10 mouse cellular contexts compared by ENCODE assay signal in genomic region chr17:83988165-83988564, GRCm38 (mm10).
DNase-seq lines count a peak whose midpoint lies in the region; ATAC-seq and TF ChIP-seq lines count a peak whose summit lies in the region.
"Had no signal": no experiment of that assay in that cellular context is flagged by ENCODE, and none has a peak within 500 bp of the region (broad histone marks: within the 10 kb centered on the region; RNA-seq: fewer than 3 reads in every experiment).

No protein-coding gene starts in this region.

- H3K4me3 ChIP-seq in heart, postnatal 0 days (ENCODE audit: low read depth, low read length) = no peak overlapping the region
- H3K4me3 ChIP-seq in heart, embryonic 12.5 days = no peak overlapping the region
- no peak overlapping the region for H3K4me3 ChIP-seq in lung, embryonic 16.5 days (ENCODE audit: low read length)
- no peak overlapping the region for H3K4me3 ChIP-seq in embryonic facial prominence, embryonic 15.5 days (replicated peaks)
- H3K4me3 ChIP-seq in myocyte = no peak overlapping the region
- H3K4me3 ChIP-seq: forebrain, embryonic 13.5 days had no signal

- no peaks in the 10 kb centered on the region for H3K27me3 ChIP-seq in heart, postnatal 0 days (ENCODE audit: control insufficient read depth, insufficient read depth, low read length)
- no peaks in the 10 kb centered on the region for H3K27me3 ChIP-seq in heart, embryonic 12.5 days (replicated peaks)
- H3K27me3 ChIP-seq in lung, embryonic 16.5 days (ENCODE audit: control insufficient read depth, insufficient read depth, low read depth, low read length) = no peaks in the 10 kb centered on the region
- no peaks in the 10 kb centered on the region for H3K27me3 ChIP-seq in embryonic facial prominence, embryonic 15.5 days
- no peaks in the 10 kb centered on the region for H3K27me3 ChIP-seq in myocyte (ENCODE audit: control insufficient read depth, insufficient read depth, insufficient read length)
- H3K27me3 ChIP-seq: forebrain, embryonic 13.5 days had no signal

- 69% methylated on average over 5 of the region's 5 CpGs for WGBS in heart, postnatal 0 days
- WGBS in heart, embryonic 12.5 days = 71% methylated on average over 5 of the region's 5 CpGs
- WGBS in lung, embryonic 16.5 days = 67% methylated on average over 5 of the region's 5 CpGs
- WGBS in embryonic facial prominence, embryonic 15.5 days = 85% methylated on average over 5 of the region's 5 CpGs

- TF ChIP-seq CTCF in heart, postnatal 0 days (IDR thresholded peaks at IDR 0.05; ENCODE audit: low read depth) = no peak

- no peak for DNase-seq in heart, postnatal 0 days (ENCODE audit: low spot score)
- no peak for DNase-seq in lung, postnatal 10 days
- DNase-seq: cerebellum, postnatal 14 days had no signal

- H3K79me2 ChIP-seq in myocyte (ENCODE audit: control insufficient read depth, insufficient read depth) = no peaks in the 10 kb centered on the region

- no peak for ATAC-seq in heart, postnatal 0 days (ENCODE audit: insufficient read depth, low read depth)
- no peak for ATAC-seq in heart, embryonic 12.5 days (ENCODE audit: insufficient number of reproducible peaks, low FRiP score)
- no peak for ATAC-seq in lung, embryonic 16.5 days (ENCODE audit: low read depth)
- ATAC-seq in embryonic facial prominence, embryonic 15.5 days (ENCODE audit: insufficient number of reproducible peaks, low FRiP score, low TSS enrichment, low read depth) = no peak
- no peak for ATAC-seq in monocyte, adult 5-6 weeks (replicated peaks; ENCODE audit: insufficient number of reproducible peaks, low FRiP score, low TSS enrichment, poor library complexity, severe bottlenecking)
- ATAC-seq: activated CD4-positive, CD25-positive, alpha-beta regulatory T cell, adult 4 months; forebrain, embryonic 13.5 days had no signal

- H3K4me2 ChIP-seq in heart, postnatal 0 days (ENCODE audit: low read depth, low read length) = no peak overlapping the region
- no peak overlapping the region for H3K4me2 ChIP-seq in heart, embryonic 12.5 days
- no peak overlapping the region for H3K4me2 ChIP-seq in lung, embryonic 16.5 days (ENCODE audit: low read depth, low read length)
- H3K4me2 ChIP-seq in embryonic facial prominence, embryonic 15.5 days (replicated peaks) = no peak overlapping the region
- H3K4me2 ChIP-seq in myocyte (ENCODE audit: low read depth) = peak overlapping the region; percentile 21
- H3K4me2 ChIP-seq: forebrain, embryonic 13.5 days had no signal

- peaks cover 32% of the 10 kb centered on the region for H3K4me1 ChIP-seq in heart, postnatal 0 days (ENCODE audit: control insufficient read depth, insufficient read depth)
- peaks cover 55% of the 10 kb centered on the region for H3K4me1 ChIP-seq in heart, embryonic 12.5 days (replicated peaks)
- peaks cover 84% of the 10 kb centered on the region for H3K4me1 ChIP-seq in lung, embryonic 16.5 days (replicated peaks; ENCODE audit: control insufficient read depth, insufficient read depth, low read length)
- H3K4me1 ChIP-seq in embryonic facial prominence, embryonic 15.5 days = peaks cover 79% of the 10 kb centered on the region

- H3ac ChIP-seq in myocyte (ENCODE audit: control insufficient read depth, insufficient read length) = no peak overlapping the region

- TF ChIP-seq EP300 in heart, postnatal 0 days (IDR thresholded peaks at IDR 0.05; ENCODE audit: low read depth) = no peak

- H3K9me3 ChIP-seq in heart, postnatal 0 days (replicated peaks; ENCODE audit: control insufficient read depth, low read length) = no peaks in the 10 kb centered on the region
- H3K9me3 ChIP-seq in heart, embryonic 12.5 days (replicated peaks) = no peaks in the 10 kb centered on the region
- no peaks in the 10 kb centered on the region for H3K9me3 ChIP-seq in lung, embryonic 16.5 days (ENCODE audit: control insufficient read depth, low read length)
- H3K9me3 ChIP-seq in embryonic facial prominence, embryonic 15.5 days (replicated peaks) = no peaks in the 10 kb centered on the region
- H3K9me3 ChIP-seq: forebrain, embryonic 13.5 days had no signal

- no peak for TF ChIP-seq POLR2A in myocyte (IDR thresholded peaks at IDR 0.05; ENCODE audit: insufficient read length, low read depth)

- H3K36me3 ChIP-seq in heart, postnatal 0 days (replicated peaks; ENCODE audit: control insufficient read depth, insufficient read depth, low read length) = no peaks in the 10 kb centered on the region
- no peaks in the 10 kb centered on the region for H3K36me3 ChIP-seq in heart, embryonic 12.5 days
- no peaks in the 10 kb centered on the region for H3K36me3 ChIP-seq in lung, embryonic 16.5 days (ENCODE audit: control insufficient read depth, insufficient read depth, low read length)
- no peaks in the 10 kb centered on the region for H3K36me3 ChIP-seq in embryonic facial prominence, embryonic 15.5 days
- no peaks in the 10 kb centered on the region for H3K36me3 ChIP-seq in myocyte (ENCODE audit: control insufficient read depth, insufficient read depth)

- peak overlapping the region; percentile 76; the same call in 1 of the 2 replicates for H3K27ac ChIP-seq in heart, postnatal 0 days (ENCODE audit: low read depth)
- no peak overlapping the region for H3K27ac ChIP-seq in heart, embryonic 12.5 days (ENCODE audit: poor library complexity, severe bottlenecking)
- peak overlapping the region; percentile 99 for H3K27ac ChIP-seq in lung, embryonic 16.5 days (ENCODE audit: low read length)
- H3K27ac ChIP-seq in embryonic facial prominence, embryonic 15.5 days (replicated peaks) = peak overlapping the region; percentile 91
- H3K27ac ChIP-seq: forebrain, embryonic 13.5 days had no signal

- no peak overlapping the region for H3K9ac ChIP-seq in heart, postnatal 0 days (replicated peaks; ENCODE audit: low read depth, low read length)
- H3K9ac ChIP-seq in heart, embryonic 12.5 days = no peak overlapping the region
- H3K9ac ChIP-seq in lung, embryonic 16.5 days (ENCODE audit: low read length) = no peak overlapping the region
- no peak overlapping the region for H3K9ac ChIP-seq in embryonic facial prominence, embryonic 15.5 days
- H3K9ac ChIP-seq: forebrain, embryonic 13.5 days had no signal

TF ChIP-seq in myocyte, 11 proteins besides CTCF, POLR2A, EP300 and RAD21:
- TF ChIP-seq USF1 (IDR thresholded peaks at IDR 0.05; ENCODE audit: low read depth) = no peak
- TF ChIP-seq E2F4 (IDR thresholded peaks at IDR 0.05; ENCODE audit: insufficient read depth) = no peak
- TF ChIP-seq POLR2AphosphoS2 (IDR thresholded peaks at IDR 0.05; ENCODE audit: insufficient read length, low read depth) = no peak
- no peak for TF ChIP-seq CEBPB (IDR thresholded peaks at IDR 0.05; ENCODE audit: insufficient read depth, poor library complexity, severe bottlenecking)
